Mouse (Mus musculus): Measurements from ENCODE around the gene Nrip1.
"Not testable (repeated sequence)": the region's sequence is repeated elsewhere in the genome, so short reads cannot be mapped to it uniquely, and the experiment has no call there.

Nrip1 gene

DNA sequence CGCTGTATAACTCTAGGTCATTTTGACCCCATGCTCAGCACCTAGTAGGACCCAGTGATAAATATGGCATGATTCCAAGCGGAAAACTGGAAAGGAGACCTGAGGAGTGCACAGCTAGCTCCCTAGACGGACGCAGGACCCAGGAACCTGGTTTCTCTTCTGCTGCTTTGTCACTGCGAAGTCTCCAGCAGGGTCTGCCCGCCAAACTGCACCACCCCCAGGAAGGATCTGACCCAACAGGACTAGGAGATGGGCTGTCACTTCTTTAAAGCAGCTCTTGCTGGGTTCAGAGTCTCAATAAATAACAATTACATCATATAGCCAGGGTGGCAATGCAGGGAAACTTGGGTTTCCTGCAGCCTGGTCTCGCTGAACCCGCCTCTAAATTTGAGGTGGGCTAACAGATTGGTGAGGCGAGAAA is at the start of gene Nrip1:
Nrip1 (minus strand) TSS at position 157 of the 421 bp plus-strand sequence.
- peak; percentile 73 for DNase-seq

DNA sequence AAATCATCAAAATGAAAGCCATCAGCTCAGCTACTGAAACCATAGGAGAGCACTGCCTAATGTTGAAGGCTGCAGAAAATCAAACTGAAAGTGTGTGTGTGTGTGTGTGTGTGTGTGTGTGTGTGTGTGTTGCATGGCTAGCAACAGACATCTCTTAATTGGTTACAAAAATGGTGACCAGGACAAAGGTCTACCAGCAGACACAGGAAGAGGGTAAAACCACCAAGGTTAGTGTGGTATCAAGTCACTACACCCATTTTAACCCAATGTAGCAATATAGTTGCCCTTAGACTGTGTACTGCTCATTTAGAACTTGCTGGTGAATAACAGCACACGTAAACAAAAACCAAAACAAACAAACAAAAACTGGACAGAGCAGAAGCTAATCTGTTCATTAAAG is 48.9 kb upstream of the Nrip1 start:
- no peak for DNase-seq

- DNase-seq: no peak
Measured at GRCm38 (mm10) chr16:76419849-76420248, 46.2 kb upstream of the Nrip1 start.

- no peak for DNase-seq
Measured at GRCm38 (mm10) chr16:76416477-76416876, 42.9 kb upstream of the Nrip1 start.

- DNase-seq: no peak
Measured at GRCm38 (mm10) chr16:76416060-76416438, 42.4 kb upstream of the Nrip1 start.

DNA sequence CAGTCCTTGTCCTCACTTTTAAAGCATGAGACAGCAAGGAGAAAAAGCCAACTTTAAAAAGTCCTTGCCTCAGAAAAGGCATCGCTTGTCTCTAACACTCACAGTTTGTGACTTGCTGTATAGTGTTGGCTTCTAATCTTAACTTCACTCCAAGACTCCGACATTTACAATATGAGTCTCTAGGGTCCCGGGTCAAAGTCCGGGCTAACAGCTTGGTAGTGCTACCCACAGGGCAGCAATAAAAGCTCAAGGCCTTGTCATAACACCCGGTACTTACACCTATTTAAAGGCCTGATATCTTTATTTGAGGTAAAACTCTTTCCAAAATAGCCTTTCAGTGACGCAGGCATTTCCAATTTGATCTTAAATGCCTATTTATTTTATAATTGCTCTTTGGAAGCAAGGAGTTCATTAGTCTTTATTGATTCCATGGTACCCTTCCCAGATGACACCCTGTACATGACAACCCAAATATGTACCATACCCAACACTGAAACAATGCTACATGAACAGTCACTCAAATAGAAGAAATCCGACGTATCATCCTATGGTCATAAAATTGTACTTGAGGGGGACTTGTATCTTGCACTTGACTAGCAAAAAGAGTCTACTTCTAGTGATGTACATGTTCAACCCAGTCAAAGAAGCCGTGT is 41.9 kb upstream of the Nrip1 start:
- DNase-seq: no peak

DNA sequence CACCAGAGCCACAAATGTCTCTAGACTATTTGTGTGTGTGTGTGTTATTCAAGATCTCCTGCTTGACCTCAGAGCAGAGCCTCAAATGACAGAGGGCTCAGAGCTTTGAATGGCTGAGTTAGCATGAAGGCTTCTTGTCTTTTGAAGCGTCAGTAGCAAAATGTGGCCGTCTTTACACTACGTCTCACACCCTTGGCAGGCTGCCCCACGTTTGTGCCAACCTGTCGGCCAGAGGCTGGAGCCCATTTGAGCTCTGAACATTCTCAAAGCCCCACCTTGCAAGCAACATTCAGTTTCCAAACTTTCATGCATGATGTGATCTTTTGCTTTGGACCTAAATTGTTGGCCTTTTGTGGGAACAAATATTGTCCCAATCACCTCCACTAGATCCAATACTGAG is 40.9 kb upstream of the Nrip1 start:
- peak; percentile 36 for DNase-seq

GRCm38 (mm10) chr16:76413581-76413980 is 40.0 kb upstream of the Nrip1 start:
- DNase-seq: no peak

GRCm38 (mm10) chr16:76409355-76409722 is 35.7 kb upstream of the Nrip1 start:
- DNase-seq: no peak

DNA sequence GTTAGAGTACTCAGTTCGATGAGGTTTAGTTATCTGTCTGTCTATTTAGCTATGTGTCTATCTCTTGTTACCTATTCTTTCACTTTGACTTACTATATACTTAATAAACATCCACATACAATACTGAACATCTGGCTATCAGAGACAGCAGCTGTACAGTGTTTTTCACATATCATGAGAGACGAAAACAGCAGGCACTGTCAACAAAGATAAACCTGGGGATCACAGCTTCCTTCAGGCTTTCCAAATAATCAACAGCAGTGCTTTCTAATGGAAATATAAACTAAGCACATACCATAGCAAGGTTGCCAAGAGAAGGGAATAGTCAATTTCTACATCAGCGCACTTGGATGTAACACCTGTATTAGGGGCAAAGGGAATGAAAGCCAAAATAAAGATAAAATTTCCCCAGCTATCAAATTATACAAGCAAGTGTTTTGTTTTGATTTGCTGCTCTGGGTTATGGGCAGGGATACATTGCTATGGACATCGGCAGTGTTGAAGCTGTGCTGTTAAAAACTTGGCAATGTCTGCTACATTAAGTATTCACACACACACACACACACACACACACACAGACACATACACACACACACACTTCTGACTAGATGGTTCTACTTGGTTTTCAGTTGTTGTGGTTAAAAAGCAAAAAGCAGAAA is 35.2 kb upstream of the Nrip1 start:
- no peak for DNase-seq

GRCm38 (mm10) chr16:76408241-76408640 is 34.6 kb upstream of the Nrip1 start:
- no peak for DNase-seq

DNA sequence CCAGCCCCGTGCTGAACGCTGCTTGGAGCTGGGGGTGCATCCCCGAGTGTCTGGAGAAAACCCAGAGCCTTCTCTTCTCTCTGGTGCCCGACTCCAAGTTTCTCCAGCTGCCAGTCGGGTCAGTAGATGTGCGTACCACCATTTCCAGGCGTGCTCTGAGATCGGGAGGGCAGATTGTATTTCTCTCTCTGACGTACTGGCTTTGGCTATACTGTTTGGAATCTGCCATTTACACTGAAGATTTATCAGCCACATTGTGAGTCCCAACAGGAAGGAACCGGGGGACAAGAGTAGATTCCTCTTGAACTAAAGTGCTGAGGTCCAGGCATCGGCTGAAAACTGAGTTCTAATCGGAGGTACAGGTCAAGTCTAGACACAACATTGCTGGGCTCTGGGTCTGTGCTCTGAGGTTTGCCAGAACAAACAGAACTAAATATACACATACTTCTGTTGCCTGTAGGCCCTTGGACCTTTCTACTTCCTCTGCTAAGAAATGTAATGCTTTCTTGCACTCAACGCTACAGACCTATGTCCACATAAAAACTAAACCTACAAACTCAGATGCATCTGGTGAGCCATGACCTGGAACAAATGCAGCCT is 33.8 kb upstream of the Nrip1 start:
- peak; percentile 16 for DNase-seq

DNA sequence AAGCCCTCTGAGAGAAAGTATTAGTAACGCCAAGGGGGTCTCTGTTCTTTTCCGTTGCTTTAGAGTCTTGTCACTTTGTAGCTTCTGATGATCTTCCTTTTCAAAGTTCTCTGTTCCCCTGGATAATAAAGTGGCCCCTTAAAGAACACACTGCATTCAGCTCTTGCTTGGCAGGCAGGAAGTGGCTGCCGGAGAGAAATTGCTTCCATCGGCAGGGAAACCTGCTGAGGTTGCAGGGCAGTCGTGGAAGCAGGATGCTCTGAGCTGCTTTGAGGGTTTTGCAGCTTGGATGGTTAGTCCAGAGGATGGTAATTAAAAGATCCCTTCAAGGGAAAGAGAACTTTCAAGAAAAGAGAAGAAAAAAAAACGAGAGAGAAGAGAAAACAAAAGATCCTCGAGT is 33.3 kb upstream of the Nrip1 start:
- DNase-seq: peak; percentile 27

GRCm38 (mm10) chr16:76406319-76406718 is 32.7 kb upstream of the Nrip1 start:
- no peak for DNase-seq

DNA sequence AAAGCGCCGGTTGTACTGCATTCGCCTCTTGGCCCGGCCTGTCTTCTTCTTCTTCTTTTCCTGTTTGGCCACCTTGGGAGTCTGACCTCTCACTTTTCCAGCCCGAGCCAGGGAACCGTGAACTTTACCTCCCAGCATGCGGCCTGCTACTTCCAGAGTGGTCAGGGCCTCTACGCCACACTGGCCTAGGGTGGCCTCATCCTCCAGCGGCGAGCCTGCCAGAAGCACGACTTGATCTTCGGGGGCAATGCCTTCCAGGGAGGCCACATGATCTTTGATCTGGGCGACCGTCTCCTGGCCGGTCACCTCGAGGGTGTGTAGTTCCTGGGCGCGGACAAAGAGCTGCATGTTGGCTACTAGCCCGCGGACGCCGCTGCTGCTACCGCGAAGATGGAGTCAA is 29.7 kb upstream of the Nrip1 start:
- DNase-seq: not testable (repeated sequence)

DNA sequence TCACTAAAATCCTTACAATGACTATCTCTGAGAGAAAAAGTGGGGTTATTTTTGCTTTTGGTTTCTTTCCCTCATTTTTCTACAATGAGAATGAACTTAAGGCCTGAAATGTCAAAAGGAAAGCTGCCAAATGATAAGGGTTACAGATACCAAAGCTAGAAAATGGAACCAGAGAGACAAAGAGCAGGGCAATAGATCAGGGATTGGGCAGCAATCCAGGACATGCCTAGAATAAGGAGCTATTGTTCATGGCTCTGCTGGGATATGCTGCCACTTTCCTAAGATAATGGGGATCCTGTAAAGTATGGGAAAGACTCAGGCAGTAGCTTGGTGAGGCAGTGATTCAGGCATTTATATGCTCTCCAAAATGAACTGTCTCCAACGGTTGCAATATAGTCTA is 22.9 kb upstream of the Nrip1 start:
- peak; percentile 21 for DNase-seq

DNA sequence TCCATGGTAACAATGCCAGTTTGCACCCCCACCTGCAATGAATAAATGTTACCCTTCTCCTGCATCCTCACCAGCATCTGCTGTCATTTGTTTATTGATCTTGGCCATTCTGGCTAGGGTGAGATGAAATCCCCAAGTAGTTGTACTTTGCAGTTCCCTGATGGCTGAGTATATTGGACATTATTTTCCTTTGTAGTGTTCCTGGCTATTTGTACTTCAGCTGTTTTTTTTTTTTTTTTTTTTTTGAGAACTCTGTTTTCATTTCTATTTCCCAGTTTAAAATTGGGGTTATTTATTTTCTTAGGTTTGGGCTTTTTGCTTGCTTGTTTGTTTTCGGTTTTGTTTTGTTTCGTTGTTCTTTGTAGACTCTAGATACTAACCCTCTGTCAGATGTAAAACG is 19.6 kb upstream of the Nrip1 start:
- no peak for DNase-seq

DNA sequence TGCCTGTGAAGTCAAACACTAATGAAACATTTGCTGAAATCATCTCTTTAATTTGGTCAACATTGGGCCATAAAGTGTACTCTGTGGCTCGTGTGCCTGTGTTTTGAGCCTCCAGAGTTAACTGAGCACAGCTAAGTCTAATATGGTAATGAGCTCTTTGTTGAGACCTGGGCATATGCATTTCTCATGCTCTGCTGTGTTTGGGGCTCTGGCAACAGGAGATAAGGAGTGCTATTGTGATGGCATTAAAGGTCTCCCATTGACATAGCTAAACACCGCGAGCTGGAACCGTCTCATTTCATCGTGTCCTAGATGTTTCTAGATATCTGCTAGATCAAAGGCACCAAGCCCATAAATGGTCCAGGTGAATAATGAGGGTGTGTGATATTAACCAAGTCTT is 12.9 kb upstream of the Nrip1 start:
- DNase-seq: no peak

DNA sequence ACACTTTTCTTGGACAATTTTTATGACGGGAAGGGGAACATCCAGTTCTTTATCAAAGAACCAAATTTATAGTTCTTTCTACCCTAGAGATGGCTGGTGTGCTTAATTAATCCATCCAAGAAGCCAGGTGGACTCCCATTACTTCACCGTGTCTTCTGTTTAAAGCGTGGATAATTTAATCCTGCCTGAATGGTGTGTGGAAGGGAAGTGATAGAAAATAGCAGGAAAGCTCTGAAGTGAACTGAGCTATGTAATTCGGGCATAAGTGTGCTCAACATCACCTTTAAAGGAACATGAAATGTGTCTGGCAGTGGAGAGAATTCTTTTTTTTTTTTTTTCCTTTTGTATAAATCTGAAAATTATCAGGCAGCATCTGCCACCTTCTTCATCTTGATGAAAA is 12.4 kb upstream of the Nrip1 start:
- no peak for DNase-seq

- DNase-seq: no peak
Measured at GRCm38 (mm10) chr16:76377211-76377610, 3.6 kb upstream of the Nrip1 start.

DNA sequence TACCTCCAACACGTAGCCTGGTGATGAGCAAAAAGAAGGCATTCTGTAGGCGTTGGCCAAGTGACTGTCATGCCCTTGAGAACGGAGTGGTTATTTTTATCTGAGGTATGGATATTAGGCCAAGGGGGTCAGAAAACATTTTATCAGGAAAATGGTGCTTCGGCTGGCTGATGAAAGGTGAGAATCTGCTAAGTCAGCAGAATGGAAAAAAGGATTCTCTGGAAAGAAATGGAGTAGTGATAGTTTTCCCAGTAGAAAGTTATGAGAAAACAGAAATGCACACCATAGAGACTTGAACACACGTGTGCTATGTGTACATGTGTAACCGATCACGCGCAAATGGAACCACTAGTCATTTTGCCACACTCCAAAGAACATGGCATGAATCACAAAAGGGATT is 3.0 kb upstream of the Nrip1 start:
- no peak for DNase-seq

GRCm38 (mm10) chr16:76372941-76373561 is 576 bp downstream of the Nrip1 start:
- DNase-seq: peak; percentile 93

- peak; percentile 79 for DNase-seq
Measured at GRCm38 (mm10) chr16:76372045-76372940, 1.3 kb downstream of the Nrip1 start.

Measured in kidney, postnatal 10 days (tissue).